Mouse (Mus musculus) cerebellum, postnatal 36 days (tissue): Measurements from ENCODE around the gene Atp4b.
"Not testable (repeated sequence)": the region's sequence is repeated elsewhere in the genome, so short reads cannot be mapped to it uniquely, and the experiment has no call there.

Experiments
- DNase-seq, 2 experiments: peaks; one replicate each; pipeline ENCODE4 v3.0.0; 2021 to 2022; ENCODE audit warnings: mixed read lengths in 2 of 2

The Atp4b gene

GRCm38 (mm10) chr8:13382536-13382935 is 14.1 kb downstream of the Atp4b start:
- DNase-seq = no peak

DNA sequence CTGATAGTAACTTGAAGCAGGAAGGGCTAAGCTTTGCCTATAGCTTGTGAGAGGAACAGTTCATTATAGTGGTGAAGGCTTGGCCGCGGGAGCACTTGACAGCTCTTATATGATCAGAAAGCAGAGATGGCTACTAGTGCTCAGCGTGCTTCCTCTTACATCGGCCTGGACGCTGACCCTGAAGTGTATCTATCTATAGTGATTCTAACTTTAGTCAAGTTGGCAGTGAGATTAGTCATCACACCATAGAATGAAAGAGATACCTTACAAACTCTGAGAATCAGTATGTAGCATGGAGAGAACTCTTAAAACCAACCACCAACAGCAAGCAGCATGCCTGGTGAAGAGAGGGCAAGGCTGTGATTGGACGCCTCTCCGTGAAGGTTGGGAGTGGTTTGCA is 15.0 kb downstream of the Atp4b start:
- no peak for DNase-seq

DNA sequence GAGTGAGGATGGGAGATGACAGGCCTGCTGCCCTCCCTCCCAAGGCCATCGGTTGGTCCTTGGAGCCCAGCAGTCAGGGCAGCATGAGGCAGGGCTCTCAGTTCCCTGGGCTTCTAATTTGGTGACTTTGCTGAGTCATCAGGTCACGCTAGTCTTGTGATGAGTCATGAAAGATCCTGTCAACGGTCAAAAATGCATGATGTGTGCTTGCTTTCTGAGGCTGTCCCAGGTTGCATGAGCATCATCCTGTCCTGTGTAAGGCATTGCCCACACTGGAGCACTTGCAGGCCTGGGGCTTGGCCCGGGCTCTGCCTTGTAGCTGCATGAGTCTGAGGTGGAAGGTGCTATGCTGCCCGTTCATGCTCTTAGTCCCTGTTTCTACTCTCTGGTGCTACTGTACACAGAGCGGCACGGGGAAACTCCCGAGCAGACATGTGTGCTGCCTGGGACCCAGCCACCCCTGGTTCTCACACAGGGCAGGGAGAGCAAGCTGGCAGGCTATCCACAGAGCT is 23.4 kb downstream of the Atp4b start:
- DNase-seq = no peak

DNA sequence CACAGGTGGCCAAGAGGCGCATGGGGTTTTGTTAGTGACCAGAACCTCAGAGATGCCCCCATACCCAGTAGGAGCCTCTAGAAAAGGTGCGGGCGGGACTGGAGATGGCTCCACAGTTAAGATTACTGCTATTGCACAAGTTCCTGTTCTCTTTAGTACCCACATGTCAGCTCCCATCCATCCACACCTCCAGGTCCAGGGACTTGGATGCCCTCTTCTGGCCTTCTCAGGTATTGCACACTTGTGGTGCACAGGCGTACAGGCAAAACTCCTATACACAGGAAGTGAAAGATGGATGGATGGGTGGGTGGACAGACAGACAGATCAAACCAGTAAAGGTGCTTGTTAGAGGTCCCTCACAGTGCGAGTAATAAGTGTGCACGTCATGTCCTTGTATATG is 34.8 kb downstream of the Atp4b start:
- DNase-seq = no peak

DNA sequence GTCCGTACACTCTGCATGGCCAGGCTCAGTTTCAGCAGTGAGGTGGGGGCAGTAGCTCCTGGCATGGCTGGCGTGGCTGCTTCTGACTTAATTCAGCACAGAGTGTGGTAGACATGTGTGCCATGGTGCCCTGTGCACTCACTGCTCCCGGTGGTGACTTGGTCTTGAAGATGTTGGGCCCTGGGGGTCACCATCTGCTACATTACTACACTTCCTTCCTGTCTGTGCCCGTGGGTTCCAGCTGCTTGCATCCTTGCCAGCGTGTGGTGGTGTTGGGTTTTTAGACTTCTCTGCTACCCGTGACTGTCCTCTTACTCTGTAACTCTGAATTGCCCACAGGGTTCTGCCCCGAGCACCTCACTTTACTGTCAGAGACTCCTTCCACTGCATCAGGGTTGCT is 36.4 kb downstream of the Atp4b start:
- no peak for DNase-seq

GRCm38 (mm10) chr8:13356681-13357080 is 39.9 kb downstream of the Atp4b start:
- DNase-seq = no peak

GRCm38 (mm10) chr8:13356221-13356620 is 40.4 kb downstream of the Atp4b start:
- no peak for DNase-seq

- DNase-seq = no peak
These were observed 42.7 kb downstream of the Atp4b start for GRCm38 (mm10) chr8:13353883-13354282.

GRCm38 (mm10) chr8:13353155-13353833 is 43.3 kb downstream of the Atp4b start:
- DNase-seq = no peak

DNA sequence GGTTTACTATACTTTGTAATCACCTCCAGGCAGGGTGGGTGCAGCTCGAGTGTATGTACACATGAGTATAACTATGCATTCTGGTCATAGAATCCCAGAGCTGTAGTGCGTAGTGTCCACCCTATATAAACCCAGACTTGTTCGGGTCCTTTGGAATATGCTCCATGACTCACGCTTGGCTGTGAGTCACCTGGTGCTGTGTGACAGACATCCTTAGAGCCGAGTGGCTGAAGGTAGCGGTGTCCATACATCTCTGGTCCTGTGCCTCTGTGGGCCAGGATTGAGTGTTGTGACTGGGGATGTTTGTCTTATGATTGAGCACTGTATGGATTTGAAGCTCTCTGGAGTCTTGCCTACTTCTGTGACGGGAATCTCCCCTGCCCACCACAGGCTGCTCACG is 44.0 kb downstream of the Atp4b start:
- DNase-seq = no peak

DNA sequence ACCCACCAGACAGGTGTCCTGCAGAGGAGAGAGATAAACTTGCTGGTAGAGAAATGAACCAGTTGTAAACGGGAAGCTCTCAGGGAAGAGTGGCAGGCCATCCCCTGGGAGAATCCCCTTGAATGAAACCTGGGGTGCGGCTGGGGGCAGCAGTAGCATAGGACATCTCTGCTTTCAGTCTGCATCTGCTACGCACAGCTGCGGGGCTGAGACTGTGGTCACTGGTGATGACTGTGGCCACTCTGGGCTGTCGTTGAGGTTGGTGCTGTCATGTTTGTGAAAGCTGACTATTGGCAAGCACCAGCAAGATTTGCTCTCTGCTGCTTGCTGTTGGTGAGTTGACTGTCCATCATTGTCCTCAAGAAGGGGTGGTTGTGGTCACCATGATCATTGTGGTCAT is 45.0 kb downstream of the Atp4b start:
- no peak for DNase-seq

DNA sequence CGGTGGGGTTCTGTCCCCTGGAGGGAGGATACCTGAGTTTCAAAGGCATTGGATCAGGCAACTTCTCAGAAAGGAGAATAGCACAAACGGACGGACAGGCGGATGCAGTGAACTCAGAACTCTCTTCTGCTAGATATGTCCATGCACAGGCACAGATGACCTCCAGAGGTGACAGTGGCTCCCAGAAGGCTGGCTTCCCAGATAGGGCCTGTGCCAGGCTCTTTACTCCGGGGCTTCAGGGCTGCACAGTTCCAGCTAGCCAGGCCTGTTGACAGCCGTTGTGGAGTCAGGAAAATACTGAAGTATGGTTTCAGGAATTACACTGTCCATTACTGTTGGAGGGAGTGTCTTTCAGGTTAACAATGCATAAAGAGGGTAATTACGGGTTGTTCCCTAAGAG is 46.6 kb downstream of the Atp4b start:
- no peak for DNase-seq

DNA sequence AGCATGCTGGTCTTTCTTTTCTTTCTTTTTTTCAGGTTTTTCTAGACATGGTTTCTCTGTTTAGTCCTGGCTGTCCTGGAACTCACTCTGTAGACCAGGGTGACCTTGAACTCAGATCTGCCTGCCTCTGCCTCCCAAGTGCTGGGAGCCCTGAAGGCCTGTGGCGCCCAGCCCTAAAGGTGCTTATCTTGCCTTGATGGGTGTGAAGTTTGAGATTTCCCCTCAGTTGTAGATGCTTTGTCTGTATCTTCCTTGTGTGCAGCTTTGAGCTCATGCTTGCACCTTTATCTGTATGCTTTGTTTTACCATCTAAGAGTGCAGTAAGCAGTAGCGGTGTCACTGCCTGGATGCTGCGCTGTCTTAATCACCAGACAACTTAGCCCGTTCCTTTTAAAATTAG is 53.5 kb downstream of the Atp4b start:
- DNase-seq = no peak

GRCm38 (mm10) chr8:13342340-13342739 is 54.3 kb downstream of the Atp4b start:
- no peak for DNase-seq

DNA sequence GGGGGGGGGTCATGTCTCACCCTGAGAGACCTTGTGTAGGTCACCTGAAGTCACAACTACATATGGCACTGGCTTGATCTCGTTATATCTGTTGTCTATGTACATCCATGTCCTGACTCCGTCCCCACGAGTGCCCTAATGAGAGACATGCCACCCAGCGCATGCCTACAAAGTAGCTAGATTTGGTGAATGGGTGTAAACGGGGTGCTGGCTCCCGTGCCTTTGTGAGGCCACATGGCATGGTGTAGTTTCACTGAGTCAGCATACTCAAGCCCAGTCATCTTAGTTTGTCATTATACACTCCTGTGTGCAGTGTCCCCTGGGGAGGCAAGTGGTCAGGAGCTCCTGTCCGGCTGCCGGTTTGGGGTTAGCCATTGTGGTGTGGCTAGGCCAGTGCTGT is 56.0 kb downstream of the Atp4b start:
- no peak for DNase-seq

GRCm38 (mm10) chr8:13339646-13339990 is 57.0 kb downstream of the Atp4b start:
- DNase-seq = no peak

DNA sequence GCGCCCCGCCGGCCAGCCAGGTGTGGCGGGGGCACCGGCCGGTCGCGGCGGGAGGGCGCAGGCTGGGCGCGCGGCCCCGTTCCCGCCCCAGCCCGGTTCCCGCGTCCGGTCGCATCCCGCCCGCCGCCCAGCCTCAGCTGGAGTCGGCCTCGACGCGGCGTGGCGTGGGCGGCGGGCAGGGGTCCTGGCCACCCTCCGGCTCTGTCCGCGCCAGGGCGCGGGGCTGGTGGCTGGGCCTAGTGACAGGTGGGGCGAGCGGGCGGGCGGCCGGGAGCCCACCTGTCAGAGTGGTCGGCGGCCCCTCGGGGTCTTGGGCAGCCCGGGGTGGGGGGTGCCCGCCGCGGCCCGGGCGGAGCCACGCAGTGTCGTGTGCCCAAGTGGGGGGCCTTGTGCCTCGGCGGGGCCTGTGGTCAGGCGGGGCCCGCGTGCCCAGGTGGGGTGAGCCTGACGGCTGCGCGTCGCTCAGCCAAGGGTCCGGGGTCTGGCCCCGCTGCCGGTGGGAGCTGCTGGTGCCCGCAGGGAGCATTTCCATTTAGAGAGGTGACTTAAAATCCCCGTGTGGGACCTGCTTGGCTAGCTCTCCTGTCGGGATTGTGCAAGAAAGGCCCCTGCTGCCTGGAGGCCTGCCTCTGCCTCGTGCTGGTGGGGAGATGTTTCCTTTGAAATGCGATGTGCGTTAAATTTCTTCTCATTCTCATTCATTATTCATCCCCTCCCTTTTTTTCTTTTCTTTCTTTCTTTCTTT is 57.6 kb downstream of the Atp4b start:
- DNase-seq = peak; percentile 18 to 41

DNA sequence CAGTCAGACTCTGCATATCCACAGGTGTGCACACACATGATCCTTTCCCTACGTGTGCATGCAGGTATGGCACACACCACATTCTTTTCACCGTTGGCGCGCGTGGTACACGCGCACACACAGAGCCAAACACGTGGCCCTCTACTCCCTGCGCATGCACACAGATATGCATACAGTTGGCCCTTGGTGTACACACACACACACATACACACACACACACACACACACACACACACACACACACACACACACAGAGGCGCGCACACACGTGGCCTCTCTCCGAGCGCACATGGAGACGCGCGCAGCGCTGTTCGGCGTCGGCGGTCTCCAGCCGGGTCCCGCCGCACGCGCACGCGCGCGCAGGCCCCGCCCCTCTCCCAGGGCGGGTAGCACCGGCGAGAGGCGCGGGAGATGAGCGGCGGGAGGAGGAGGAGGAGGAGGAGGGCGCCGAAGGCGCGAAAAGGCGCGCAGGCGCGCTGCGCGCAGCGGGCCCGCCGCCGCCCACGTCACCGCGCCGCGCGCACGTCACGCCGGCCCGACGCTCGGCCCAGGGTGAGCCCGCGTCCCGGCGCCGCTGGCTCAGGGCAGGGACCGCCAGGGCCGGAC is 58.3 kb downstream of the Atp4b start, which contains the start of gene Tfdp1:
Gene Tfdp1 (plus strand): TSS at position 497 of the 606 bp plus-strand sequence.
- DNase-seq = peak; percentile 73 to 86

GRCm38 (mm10) chr8:13337678-13338077 is 58.9 kb downstream of the Atp4b start:
- DNase-seq = no peak

- not testable (repeated sequence) for DNase-seq
These were observed 59.4 kb downstream of the Atp4b start for GRCm38 (mm10) chr8:13337245-13337644.
